ENCODE assay signal across 16 mouse cellular contexts in the genomic region with DNA sequence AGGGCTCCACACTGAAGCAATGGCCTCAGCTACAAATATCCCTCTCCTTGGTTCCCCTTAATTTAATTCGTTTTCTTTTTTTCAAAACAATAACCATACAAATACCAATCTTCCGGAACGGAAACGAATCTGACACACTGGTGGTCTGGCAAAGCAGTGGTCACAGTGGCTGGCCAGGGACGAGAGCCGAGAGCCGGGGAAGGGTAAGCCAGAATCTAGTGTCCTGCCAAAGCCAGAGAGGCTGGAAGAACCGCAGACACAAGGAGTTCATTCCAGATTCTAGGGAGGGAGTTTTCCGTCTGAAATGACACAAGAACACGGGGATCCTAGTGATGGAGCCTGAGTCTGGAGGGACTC. TPM values are rescaled to one million over a fixed set of nuclear protein-coding genes. Genes with fewer than 3 reads are reported as not detected.
"Had no signal": no experiment of that assay in that cellular context is flagged by ENCODE, and none has a peak within 500 bp of the region (broad histone marks: within the 10 kb centered on the region; RNA-seq: fewer than 3 reads in every experiment).

No protein-coding gene starts in this region.

- DNase-seq: kidney, postnatal 25 days; layer of hippocampus, postnatal 36 days; lung, adult 2 months; lung, postnatal 36 days; right cerebral cortex, postnatal 4 days; spleen, adult 18-20 months; thymus, adult 18-20 months; thymus, postnatal 14 days had no signal

- H3K4me1 ChIP-seq: liver, embryonic 15.5 days; neural tube, embryonic 12.5 days had no signal

- H3K4me2 ChIP-seq: limb, embryonic 13.5 days; liver, embryonic 11.5 days; liver, embryonic 15.5 days; midbrain, embryonic 15.5 days; neural tube, embryonic 12.5 days had no signal

- H3K4me3 ChIP-seq: limb, embryonic 13.5 days; liver, embryonic 15.5 days; midbrain, embryonic 15.5 days; neural tube, embryonic 12.5 days had no signal

- H3K36me3 ChIP-seq: limb, embryonic 13.5 days; liver, embryonic 15.5 days; midbrain, embryonic 15.5 days; neural tube, embryonic 12.5 days had no signal

- H3K9me3 ChIP-seq: limb, embryonic 13.5 days; liver, embryonic 15.5 days; midbrain, embryonic 15.5 days; neural tube, embryonic 12.5 days had no signal

- H3K9ac ChIP-seq: limb, embryonic 13.5 days; liver, embryonic 15.5 days; midbrain, embryonic 15.5 days; neural tube, embryonic 12.5 days had no signal

- H3K27ac ChIP-seq: limb, embryonic 13.5 days; liver, embryonic 15.5 days; midbrain, embryonic 15.5 days; neural tube, embryonic 12.5 days had no signal

- ATAC-seq: lung, postnatal 0 days; midbrain, embryonic 15.5 days had no signal

RNA-seq across cellular contexts. Expression of a gene that starts 7.4 kb away (rescaled TPM):
- polyA plus RNA-seq: kidney, embryonic 16.5 days; liver, embryonic 11.5 days; liver, embryonic 15.5 days; lung, adult 2 months; lung, postnatal 0 days; stomach, embryonic 14.5 days had no signal

RNA-seq across cellular contexts. Expression of a gene that starts 26.0 kb away (rescaled TPM):
- polyA plus RNA-seq: kidney, embryonic 16.5 days; limb, embryonic 13.5 days; liver, embryonic 11.5 days; lung, postnatal 0 days; midbrain, embryonic 15.5 days; neural tube, embryonic 12.5 days; stomach, embryonic 14.5 days had no signal

RNA-seq across cellular contexts. Expression of a gene that starts 39.1 kb away (rescaled TPM):
- polyA plus RNA-seq: limb, embryonic 13.5 days; liver, embryonic 11.5 days; liver, embryonic 15.5 days; midbrain, embryonic 15.5 days; neural tube, embryonic 12.5 days had no signal

RNA-seq across cellular contexts. Expression of a gene that starts 47.7 kb away (rescaled TPM):
- polyA plus RNA-seq: limb, embryonic 13.5 days; lung, adult 2 months; lung, postnatal 0 days; midbrain, embryonic 15.5 days; neural tube, embryonic 12.5 days; stomach, embryonic 14.5 days had no signal

RNA-seq across cellular contexts. Expression of a gene that starts 58.7 kb away (rescaled TPM):
- polyA plus RNA-seq: liver, embryonic 15.5 days; lung, adult 2 months; stomach, embryonic 14.5 days had no signal
